Mouse (Mus musculus): Measurements from ENCODE around the gene G3bp1. TPM values are rescaled to one million over a fixed set of nuclear protein-coding genes. Genes with fewer than 3 reads are reported as not detected.

The G3bp1 gene
- polyA plus RNA-seq, 1 experiment from 2014 or later, result 182 TPM

DNA sequence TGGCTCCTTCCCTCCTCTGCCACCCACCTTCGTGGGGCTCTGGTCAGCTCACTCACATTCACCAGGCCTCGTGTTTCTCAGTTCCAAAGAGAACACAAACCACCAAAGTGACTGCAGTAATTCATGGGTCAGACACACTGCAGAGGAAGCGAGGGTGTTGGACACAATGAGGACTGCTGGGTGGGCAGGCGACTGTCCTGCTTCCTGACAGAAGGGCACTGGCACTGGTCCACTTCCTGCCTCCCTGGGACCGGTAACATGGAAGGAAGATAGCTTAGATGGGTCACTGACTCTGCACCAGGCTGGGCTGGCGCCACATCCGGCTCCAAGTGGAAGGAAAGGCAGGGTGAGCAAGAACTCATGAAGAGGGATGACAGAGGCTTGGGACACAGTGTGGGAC, 20.0 kb upstream of the G3bp1 start:
- ATAC-seq, result no peak
- 82% methylated on average over 7 of the region's 7 CpGs for WGBS

DNA sequence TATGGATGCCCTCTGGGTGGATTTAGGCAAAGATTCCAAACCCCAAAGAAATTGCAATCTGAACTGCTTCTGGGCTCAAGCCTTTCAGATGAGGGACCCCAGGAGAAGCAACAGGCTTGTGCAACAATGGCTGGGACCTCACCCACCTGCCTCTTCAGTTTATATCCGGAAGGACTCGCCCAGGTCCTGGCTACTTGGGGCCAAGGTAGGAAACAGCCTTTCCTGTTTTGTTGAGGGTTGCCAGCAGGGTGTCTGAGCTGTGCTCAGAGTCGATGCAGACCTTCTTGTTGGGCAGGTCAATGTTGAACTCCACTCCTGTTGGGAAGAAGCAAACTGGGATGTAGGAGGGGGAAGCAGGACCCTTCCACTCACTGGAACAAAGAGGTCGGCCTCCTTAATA, 19.2 kb upstream of the G3bp1 start:
- H3K27ac ChIP-seq, result no peak overlapping the region; the same call in 1 of the 2 replicates
- H3K27me3 ChIP-seq, result no peaks in the 10 kb centered on the region
- H3K9me3 ChIP-seq (replicated peaks), result no peaks in the 10 kb centered on the region
- H3K36me3 ChIP-seq (ENCODE audit: poor library complexity, severe bottlenecking), result peaks cover 24% of the 10 kb centered on the region; the same call in 1 of the 2 replicates
- no peak overlapping the region for H3K4me3 ChIP-seq
- no peak overlapping the region for H3K9ac ChIP-seq
- ATAC-seq, result no peak
- 69% methylated on average over 4 of the region's 4 CpGs for WGBS
- no peak overlapping the region for H3K4me2 ChIP-seq
- peaks cover 4% of the 10 kb centered on the region; the same call in 1 of the 2 replicates for H3K4me1 ChIP-seq

More for the DNA sequence above, 20.0 kb upstream of the G3bp1 start:
- Histone ChIP-seq H3K36me3 (ENCODE audit: poor library complexity, severe bottlenecking) (peaks cover 24% of the 10 kb centered on the region; the same call in 1 of the 2 replicates), H3K4me3 (no peak overlapping the region), H3K4me2 (no peak overlapping the region), H3K27ac (no peak overlapping the region), H3K9me3 (replicated peaks) (no peaks in the 10 kb centered on the region), H3K4me1 (peaks cover 4% of the 10 kb centered on the region; the same call in 1 of the 2 replicates), H3K27me3 (no peaks in the 10 kb centered on the region), H3K9ac (no peak overlapping the region)

DNA sequence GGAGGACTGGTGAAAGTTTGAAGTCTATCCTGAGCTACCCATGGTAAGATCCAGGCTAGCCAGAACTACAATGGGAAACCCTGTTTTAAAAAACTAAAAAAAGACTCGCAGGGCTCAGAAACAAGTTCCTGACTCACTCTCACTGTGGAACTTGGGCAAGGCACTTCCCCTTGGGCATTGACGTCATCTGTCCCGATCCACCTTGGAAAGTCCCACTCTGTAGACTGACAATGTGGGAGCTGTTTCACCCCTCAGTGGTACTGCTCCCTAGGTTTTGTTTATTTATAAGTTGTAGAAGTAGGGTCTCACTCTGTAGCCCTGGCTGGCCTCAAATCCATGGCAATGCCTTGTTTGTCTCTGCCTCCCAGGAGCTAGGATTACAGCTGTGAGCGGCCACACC, 15.8 kb upstream of the G3bp1 start:
- Histone ChIP-seq H3K4me1 (peaks cover 10% of the 10 kb centered on the region), H3K36me3 (ENCODE audit: poor library complexity, severe bottlenecking) (peaks cover 23% of the 10 kb centered on the region; the same call in 1 of the 2 replicates), H3K9me3 (replicated peaks) (no peaks in the 10 kb centered on the region), H3K27ac (no peak overlapping the region), H3K9ac (no peak overlapping the region), H3K27me3 (no peaks in the 10 kb centered on the region), H3K4me3 (no peak overlapping the region), H3K4me2 (no peak overlapping the region)
- ATAC-seq, result no peak
- WGBS, result 95% methylated on average over 4 of the region's 4 CpGs

- WGBS, result 70% methylated on average over 2 of the region's 2 CpGs
- no peak overlapping the region for H3K27ac ChIP-seq
- H3K4me3 ChIP-seq, result no peak overlapping the region
- H3K4me1 ChIP-seq, result peaks cover 16% of the 10 kb centered on the region
- no peaks in the 10 kb centered on the region for H3K27me3 ChIP-seq
- no peak overlapping the region for H3K4me2 ChIP-seq
- no peak for ATAC-seq
- no peaks in the 10 kb centered on the region for H3K9me3 ChIP-seq (replicated peaks)
- H3K9ac ChIP-seq, result no peak overlapping the region
- peaks cover 14% of the 10 kb centered on the region; the same call in 1 of the 2 replicates for H3K36me3 ChIP-seq (ENCODE audit: poor library complexity, severe bottlenecking)
Observed at GRCm38 (mm10) chr11:55455166-55455565, 14.3 kb upstream of the G3bp1 start.

- H3K36me3 ChIP-seq (ENCODE audit: poor library complexity, severe bottlenecking), result no peaks in the 10 kb centered on the region
- H3K9me3 ChIP-seq (replicated peaks), result no peaks in the 10 kb centered on the region
- WGBS, result 68% methylated on average over 4 of the region's 4 CpGs
- no peak overlapping the region for H3K27ac ChIP-seq
- H3K27me3 ChIP-seq, result no peaks in the 10 kb centered on the region
- ATAC-seq, result no peak
- H3K4me2 ChIP-seq, result no peak overlapping the region
- no peak overlapping the region for H3K4me3 ChIP-seq
- peaks cover 17% of the 10 kb centered on the region for H3K4me1 ChIP-seq
- no peak overlapping the region for H3K9ac ChIP-seq
Observed at GRCm38 (mm10) chr11:55458501-55458900, 11.0 kb upstream of the G3bp1 start.

DNA sequence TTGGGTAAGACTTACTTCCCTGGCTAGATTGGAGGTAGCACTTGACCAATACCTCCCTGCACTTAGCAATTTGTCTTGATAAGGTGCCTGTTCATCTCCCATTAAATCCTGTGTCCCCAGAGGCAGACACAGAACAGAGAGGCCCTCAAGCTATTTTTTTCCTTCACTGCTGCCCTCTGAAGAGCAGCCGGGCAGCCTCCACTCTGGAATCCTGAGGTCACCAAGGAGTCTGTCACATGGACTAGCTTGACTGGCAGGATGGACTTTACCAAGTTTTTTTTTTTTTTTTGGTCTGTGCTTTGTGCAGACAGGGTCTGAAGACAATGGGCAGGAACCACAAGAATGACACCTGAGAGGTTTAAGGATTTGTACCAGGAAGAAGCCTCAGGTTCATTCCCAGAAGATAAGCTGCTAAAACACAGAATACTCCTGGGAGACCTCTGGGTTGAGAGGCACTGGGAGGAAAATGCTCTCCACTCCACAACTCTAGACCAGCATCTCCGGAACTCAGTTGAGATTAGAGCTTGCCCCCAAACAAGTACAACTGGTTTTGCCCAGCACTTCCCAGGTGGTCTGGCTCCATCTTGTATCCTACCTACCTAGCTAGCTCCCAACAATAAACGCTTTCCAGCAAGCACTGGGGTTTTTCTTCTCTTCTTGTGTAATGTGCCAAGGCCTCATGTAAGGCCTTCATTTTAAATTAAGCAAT, 9.5 kb upstream of the G3bp1 start:
- 35% methylated on average over 3 of the region's 3 CpGs for WGBS
- peak overlapping the region; percentile 74 for H3K4me2 ChIP-seq
- H3K27me3 ChIP-seq, result no peaks in the 10 kb centered on the region
- H3K9me3 ChIP-seq (replicated peaks), result no peaks in the 10 kb centered on the region
- no peak for ATAC-seq
- H3K27ac ChIP-seq, result no peak overlapping the region
- H3K4me1 ChIP-seq, result peaks cover 17% of the 10 kb centered on the region
- H3K9ac ChIP-seq, result peak overlapping the region; percentile 71
- peak overlapping the region; percentile 64 for H3K4me3 ChIP-seq
- no peaks in the 10 kb centered on the region for H3K36me3 ChIP-seq (ENCODE audit: poor library complexity, severe bottlenecking)

GRCm38 (mm10) chr11:55460559-55461018, 8.9 kb upstream of the G3bp1 start:
- H3K9me3 ChIP-seq (replicated peaks), result no peaks in the 10 kb centered on the region
- no peaks in the 10 kb centered on the region for H3K27me3 ChIP-seq
- H3K9ac ChIP-seq, result peak overlapping the region; percentile 71
- H3K4me2 ChIP-seq, result peak overlapping the region; percentile 74
- WGBS, result under 1% methylated on average over 17 of the region's 17 CpGs
- no peaks in the 10 kb centered on the region for H3K36me3 ChIP-seq (ENCODE audit: poor library complexity, severe bottlenecking)
- peaks cover 17% of the 10 kb centered on the region for H3K4me1 ChIP-seq
- ATAC-seq, result peak; percentile 83
- peak overlapping the region; percentile 64 for H3K4me3 ChIP-seq
- H3K27ac ChIP-seq, result no peak overlapping the region

DNA sequence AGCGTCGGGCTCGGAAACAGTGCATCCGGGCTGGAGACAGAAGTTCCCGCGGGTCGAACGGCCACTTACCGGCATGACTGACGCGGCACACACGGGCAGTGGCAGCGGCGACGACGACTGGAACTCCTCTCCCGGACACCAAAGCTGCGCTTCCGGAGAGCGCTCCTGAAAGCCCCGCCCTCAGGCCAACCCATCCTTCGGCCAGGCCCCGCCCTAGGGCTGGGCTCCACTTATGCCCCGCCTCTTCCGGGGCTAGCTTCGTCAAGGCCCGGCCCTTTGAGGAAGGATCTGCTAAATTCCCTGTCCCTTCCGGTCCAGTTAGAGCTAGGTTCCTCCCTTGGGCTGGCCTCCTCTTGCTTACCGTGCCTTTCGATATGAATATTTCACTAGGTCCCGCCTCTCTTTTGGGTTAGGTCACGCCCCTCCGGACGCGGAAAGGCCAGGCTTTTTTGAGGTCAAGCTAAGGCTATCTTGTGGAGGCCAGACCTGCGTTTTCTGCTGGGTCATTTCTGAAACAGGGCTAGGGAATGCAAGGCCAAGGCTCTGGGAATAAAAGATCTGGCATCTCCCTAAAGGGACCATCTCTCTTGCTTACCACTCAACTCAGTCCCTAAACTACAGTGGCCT, 8.4 kb upstream of the G3bp1 start, which contains the start of gene Atox1:
Gene Atox1, minus strand, starts transcription at position 221 of the 627 bp plus-strand sequence.
- 1% methylated on average over 36 of the region's 36 CpGs for WGBS
- no peaks in the 10 kb centered on the region for H3K27me3 ChIP-seq
- peak; percentile 98 for ATAC-seq
- peak within 1 kb of the TSS; percentile 71 for H3K9ac ChIP-seq
- H3K36me3 ChIP-seq (ENCODE audit: poor library complexity, severe bottlenecking), result no peaks in the 10 kb centered on the region
- H3K9me3 ChIP-seq (replicated peaks), result no peaks in the 10 kb centered on the region
- peak within 1 kb of the TSS; percentile 26 for H3K27ac ChIP-seq
- H3K4me1 ChIP-seq, result peaks cover 17% of the 10 kb centered on the region
- peak within 1 kb of the TSS; percentile 64 for H3K4me3 ChIP-seq
- H3K4me2 ChIP-seq, result peak within 1 kb of the TSS; percentile 74

GRCm38 (mm10) chr11:55462149-55462548, 7.3 kb upstream of the G3bp1 start:
- H3K27ac ChIP-seq, result no peak overlapping the region
- H3K27me3 ChIP-seq, result no peaks in the 10 kb centered on the region
- H3K4me3 ChIP-seq, result no peak overlapping the region
- peaks cover 17% of the 10 kb centered on the region for H3K4me1 ChIP-seq
- 94% methylated on average over 9 of the region's 9 CpGs for WGBS
- ATAC-seq, result no peak
- no peak overlapping the region for H3K9ac ChIP-seq
- H3K36me3 ChIP-seq (ENCODE audit: poor library complexity, severe bottlenecking), result no peaks in the 10 kb centered on the region
- no peak overlapping the region for H3K4me2 ChIP-seq
- no peaks in the 10 kb centered on the region for H3K9me3 ChIP-seq (replicated peaks)

DNA sequence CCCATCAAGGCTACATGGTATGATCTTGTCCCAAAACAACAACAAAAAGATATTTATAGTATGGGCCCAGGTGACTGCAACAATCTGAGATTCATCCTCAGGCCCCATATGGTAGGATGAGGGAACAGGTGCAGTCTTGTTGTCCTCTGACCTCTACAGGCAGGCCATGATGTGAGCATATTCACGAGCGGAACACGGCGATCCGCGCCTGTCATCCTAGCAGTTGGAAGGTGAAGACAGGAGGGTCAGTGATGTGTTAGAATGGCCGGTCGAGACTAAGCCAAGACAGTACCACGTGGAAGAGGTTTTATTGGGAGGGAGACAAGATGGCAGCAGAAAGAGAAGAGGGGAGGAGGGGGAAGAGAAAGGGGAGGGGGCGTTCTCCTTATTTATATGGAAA, 4.8 kb upstream of the G3bp1 start:
- H3K4me2 ChIP-seq, result no peak overlapping the region
- H3K4me1 ChIP-seq, result peaks cover 17% of the 10 kb centered on the region
- H3K27ac ChIP-seq, result no peak overlapping the region
- no peak for ATAC-seq
- no peaks in the 10 kb centered on the region for H3K27me3 ChIP-seq
- no peaks in the 10 kb centered on the region for H3K9me3 ChIP-seq (replicated peaks)
- no peak overlapping the region for H3K9ac ChIP-seq
- H3K36me3 ChIP-seq (ENCODE audit: poor library complexity, severe bottlenecking), result no peaks in the 10 kb centered on the region
- H3K4me3 ChIP-seq, result no peak overlapping the region
- 83% methylated on average over 10 of the region's 10 CpGs for WGBS

GRCm38 (mm10) chr11:55465177-55465576, 4.3 kb upstream of the G3bp1 start:
- Histone ChIP-seq H3K9me3 (replicated peaks) (no peaks in the 10 kb centered on the region), H3K36me3 (ENCODE audit: poor library complexity, severe bottlenecking) (no peaks in the 10 kb centered on the region), H3K4me2 (no peak overlapping the region), H3K9ac (no peak overlapping the region), H3K4me1 (peaks cover 12% of the 10 kb centered on the region), H3K27me3 (no peaks in the 10 kb centered on the region), H3K4me3 (no peak overlapping the region), H3K27ac (no peak overlapping the region)
- WGBS, result 89% methylated on average over 3 of the region's 3 CpGs
- no peak for ATAC-seq

- Histone ChIP-seq H3K27me3 (no peaks in the 10 kb centered on the region), H3K4me1 (peaks cover 23% of the 10 kb centered on the region), H3K27ac (no peak overlapping the region), H3K9ac (peak overlapping the region; percentile 70), H3K4me2 (peak overlapping the region; percentile 67), H3K36me3 (ENCODE audit: poor library complexity, severe bottlenecking) (peaks cover 17% of the 10 kb centered on the region), H3K9me3 (replicated peaks) (no peaks in the 10 kb centered on the region), H3K4me3 (no peak overlapping the region)
- WGBS, result 73% methylated on average over 10 of the region's 10 CpGs
- ATAC-seq, result no peak
Observed at GRCm38 (mm10) chr11:55468012-55468411, 1.5 kb upstream of the G3bp1 start.

Data from forebrain, embryonic 13.5 days (tissue).